Mouse (Mus musculus) forelimb bud, embryonic 11.5 days (tissue): ENCODE data around the gene Wdr73.

Experiments
- DNase-seq: peaks from one replicate; pipeline ENCODE4 v3.0.0-alpha.2; 2012; ENCODE audit warnings: low read depth, low spot score

Wdr73 gene

GRCm38 (mm10) chr7:80894815-80895519 is 6.1 kb downstream of the Wdr73 start:
- DNase-seq, result no peak

GRCm38 (mm10) chr7:80894196-80894595 is 6.9 kb downstream of the Wdr73 start:
- DNase-seq, result no peak

- no peak for DNase-seq
Measured at GRCm38 (mm10) chr7:80893753-80894129, 7.3 kb downstream of the Wdr73 start.

- no peak for DNase-seq
Measured at GRCm38 (mm10) chr7:80893086-80893752, 7.8 kb downstream of the Wdr73 start.

- DNase-seq, result no peak
Measured at GRCm38 (mm10) chr7:80889841-80890241, 11.2 kb downstream of the Wdr73 start.

GRCm38 (mm10) chr7:80889021-80889511 is 12.0 kb downstream of the Wdr73 start:
- peak; percentile 63 for DNase-seq

- DNase-seq, result no peak
Measured at GRCm38 (mm10) chr7:80888595-80888994, 12.5 kb downstream of the Wdr73 start.

GRCm38 (mm10) chr7:80885666-80886065 is 15.4 kb downstream of the Wdr73 start:
- DNase-seq, result no peak

GRCm38 (mm10) chr7:80882830-80883505 is 18.1 kb downstream of the Wdr73 start:
- DNase-seq, result peak; percentile 81

GRCm38 (mm10) chr7:80875727-80876126 is 25.3 kb downstream of the Wdr73 start:
- DNase-seq, result no peak

GRCm38 (mm10) chr7:80873631-80874030 is 27.4 kb downstream of the Wdr73 start:
- DNase-seq, result no peak

GRCm38 (mm10) chr7:80873038-80873437 is 28.0 kb downstream of the Wdr73 start:
- no peak for DNase-seq

GRCm38 (mm10) chr7:80868686-80869085 is 32.4 kb downstream of the Wdr73 start:
- DNase-seq, result no peak

GRCm38 (mm10) chr7:80866514-80867147 is 34.4 kb downstream of the Wdr73 start:
- DNase-seq, result no peak

GRCm38 (mm10) chr7:80865521-80865920 is 35.5 kb downstream of the Wdr73 start:
- no peak for DNase-seq

GRCm38 (mm10) chr7:80864831-80865230 is 36.2 kb downstream of the Wdr73 start:
- no peak for DNase-seq

- no peak for DNase-seq
Measured at GRCm38 (mm10) chr7:80864151-80864550, 36.9 kb downstream of the Wdr73 start.

GRCm38 (mm10) chr7:80863520-80863919 is 37.5 kb downstream of the Wdr73 start:
- no peak for DNase-seq

- DNase-seq, result no peak
Measured at GRCm38 (mm10) chr7:80862475-80862874, 38.6 kb downstream of the Wdr73 start.

GRCm38 (mm10) chr7:80860729-80861274 is 40.3 kb downstream of the Wdr73 start, which contains the start of gene Zscan2:
Gene Zscan2 (plus strand): TSS chr7:80860920.
- DNase-seq, result peak; percentile 97

GRCm38 (mm10) chr7:80860227-80860626 is 40.8 kb downstream of the Wdr73 start:
- DNase-seq, result peak; percentile 76

- peak; percentile 71 for DNase-seq
Measured at GRCm38 (mm10) chr7:80857181-80857580, 43.9 kb downstream of the Wdr73 start.
